Mouse (Mus musculus) subcutaneous adipose tissue, adult 2 months (tissue): ENCODE data around the gene Smok2b. TPM values are rescaled to one million over a fixed set of nuclear protein-coding genes. Genes with fewer than 3 reads are reported as not detected.

ENCODE experiments used
- polyA plus RNA-seq: library from polyadenylated mRNA; depleted of rRNA; stranded (reverse); fragments of >200 nt; gene quantifications from 2 replicates; pipeline ENCODE4 v1.2.3, GENCODE M21; 2012; ENCODE audit warnings: low replicate concordance; rRNA removed

Gene Smok2b
- polyA plus RNA-seq, result not detected in 2 replicates

DNA sequence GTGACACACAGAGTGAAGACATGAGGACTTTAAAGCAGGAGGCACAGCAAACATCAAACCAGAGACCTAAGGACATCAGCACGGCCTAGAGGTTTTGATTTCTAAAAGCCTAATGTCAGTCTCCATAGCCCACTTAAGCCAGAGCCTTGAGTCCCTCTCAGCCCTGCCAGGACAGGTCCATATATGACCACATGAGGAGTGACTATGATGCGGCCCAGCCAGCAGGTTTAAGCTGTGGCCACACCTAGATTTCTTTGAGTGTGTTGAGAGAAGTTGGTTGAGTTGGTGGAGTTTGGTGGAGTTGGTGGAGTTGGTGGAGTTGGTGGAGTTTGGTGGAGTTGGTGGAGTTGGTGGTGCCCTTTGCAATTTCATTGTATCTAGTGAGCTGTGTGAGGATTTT lies at the start of gene Smok2b:
Smok2b (plus strand) TSS at position 301 of the 400 bp plus-strand sequence.

DNA sequence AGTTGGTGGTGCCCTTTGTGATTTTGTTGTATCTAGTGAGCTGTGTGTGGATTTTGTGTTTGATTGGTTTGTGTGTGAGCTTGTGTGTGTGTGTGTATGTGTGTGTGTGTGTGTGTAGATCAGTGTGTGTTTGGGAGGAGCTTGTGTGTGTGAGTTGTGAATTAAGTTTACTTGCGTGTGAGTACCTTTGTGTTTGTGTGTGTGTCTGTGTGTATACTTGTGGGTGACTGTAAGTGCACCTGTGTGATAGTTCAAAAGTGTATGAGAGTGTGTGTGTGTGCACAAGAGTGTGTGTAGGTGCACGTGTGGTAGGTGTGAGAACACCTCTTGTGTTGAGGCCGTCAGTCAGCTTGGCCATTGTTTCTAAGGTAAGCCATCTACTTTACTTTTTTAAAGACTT lies 9.2 kb upstream of the Smok2b start, which contains the start of gene Smok2a:
Smok2a (plus strand) TSS at position 301 of the 400 bp plus-strand sequence.

Other genes starting within 250 kb of the Smok2b start
- gene Wtap, start 236.1 kb upstream of the Smok2b start, polyA plus RNA-seq, result 17.7 and 22.8 TPM in 2 replicates
- gene Sod2, start 223.4 kb upstream of the Smok2b start, polyA plus RNA-seq, result 317 and 641 TPM in 2 replicates
- gene Gpr31b, start 178.0 kb upstream of the Smok2b start, polyA plus RNA-seq, result 0.09 and 0.59 TPM in 2 replicates
- gene Tcp10b, start 169.2 kb upstream of the Smok2b start, polyA plus RNA-seq, result 0.09 and 0.22 TPM in 2 replicates
- 0.15 and 0.19 TPM in 2 replicates for gene Unc93a, start 98.4 kb upstream of the Smok2b start, polyA plus RNA-seq
- not detected in 2 replicates for gene Smok2a, start 9.1 kb upstream of the Smok2b start, polyA plus RNA-seq
- gene Tcp10c, start 124.3 kb downstream of the Smok2b start, polyA plus RNA-seq, result not detected in 2 replicates